Mouse (Mus musculus) adrenal gland, postnatal 14 days (tissue): Measurements from ENCODE around the gene Zfp786. TPM values are rescaled to one million over a fixed set of nuclear protein-coding genes. Genes with fewer than 3 reads are reported as not detected.

Experiments used
- DNase-seq: peaks from one replicate; pipeline ENCODE4 v3.0.0; 2021; ENCODE audit warnings: mixed read lengths
- total RNA-seq: library from RNA; stranded (reverse); gene quantifications from 2 replicates; pipeline ENCODE4 v1.2.3, GENCODE M21; 2021

Zfp786 gene
- total RNA-seq, 1 experiment from 2014 or later = 1.2 TPM

DNA sequence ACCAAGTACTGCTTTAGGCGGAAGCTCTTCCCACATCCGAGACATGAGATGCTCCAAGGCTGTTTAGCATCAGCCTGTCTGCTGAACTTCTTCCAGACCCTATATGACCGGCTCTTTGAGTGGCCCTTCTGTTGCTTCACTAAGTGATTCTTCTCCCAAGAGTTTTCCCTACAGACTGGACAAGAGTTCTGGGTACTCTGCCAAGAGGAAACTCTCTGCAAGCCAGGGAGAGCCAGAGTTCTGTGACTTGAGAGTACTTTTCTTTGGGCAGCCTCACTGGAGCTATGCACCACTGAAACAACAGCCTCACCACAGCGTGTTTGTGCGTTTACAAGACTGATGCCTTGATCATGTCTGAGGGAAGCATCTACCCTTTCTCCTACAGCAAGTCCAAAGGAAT, 9.4 kb downstream of the Zfp786 start:
- no peak for DNase-seq

DNA sequence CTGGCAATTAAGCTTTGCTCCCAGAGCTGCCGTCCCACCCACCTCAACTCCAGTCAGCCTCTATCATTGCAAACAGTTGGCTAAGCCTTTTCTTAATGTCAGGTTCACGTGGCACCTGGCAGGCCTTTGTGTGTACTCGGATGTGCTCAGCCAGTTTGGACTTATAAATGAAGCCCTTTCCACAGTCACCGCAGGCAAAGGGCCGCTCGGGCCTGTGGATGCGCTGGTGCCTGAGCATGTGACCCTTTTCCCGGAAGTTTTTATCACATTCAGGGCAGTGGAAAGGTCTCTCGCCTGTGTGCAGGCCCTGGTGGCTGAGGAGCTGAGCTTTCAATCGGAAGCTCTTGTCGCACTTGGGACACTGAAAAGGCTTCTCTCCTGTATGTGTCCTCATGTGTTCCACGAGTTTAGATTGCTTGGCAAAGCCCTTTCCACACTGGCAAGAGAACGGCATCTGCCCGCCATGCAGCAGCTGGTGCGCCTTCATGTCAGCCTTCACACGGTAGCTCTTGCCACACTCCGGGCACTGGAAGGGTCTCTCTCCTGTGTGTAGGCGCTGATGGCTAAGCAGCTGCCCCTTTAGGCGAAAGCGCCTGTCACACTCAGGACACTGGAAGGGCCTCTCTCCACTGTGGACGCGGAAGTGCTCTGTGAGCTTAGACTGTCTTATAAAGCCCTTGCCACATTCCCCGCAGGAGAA, 10.9 kb downstream of the Zfp786 start:
- DNase-seq = no peak

DNA sequence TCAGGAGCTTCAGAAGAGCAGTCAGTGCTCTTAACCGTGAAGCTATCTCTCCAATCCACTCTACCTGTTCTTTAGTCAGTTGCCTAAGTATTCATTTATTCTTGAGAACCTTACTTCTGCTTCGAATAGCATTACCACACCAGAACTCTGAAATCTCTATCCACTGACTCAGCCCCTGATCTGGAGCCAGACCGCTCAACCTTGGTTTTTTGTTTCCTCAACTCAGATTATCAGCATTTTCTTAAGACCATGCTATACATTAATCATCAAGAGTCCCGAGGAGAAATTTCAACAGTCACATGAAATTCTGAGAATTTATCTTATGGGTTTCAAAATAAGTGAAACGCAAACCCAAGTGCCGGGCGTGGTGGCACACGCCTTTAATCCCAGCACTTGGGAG, 11.9 kb downstream of the Zfp786 start:
- DNase-seq = peak; percentile 25

DNA sequence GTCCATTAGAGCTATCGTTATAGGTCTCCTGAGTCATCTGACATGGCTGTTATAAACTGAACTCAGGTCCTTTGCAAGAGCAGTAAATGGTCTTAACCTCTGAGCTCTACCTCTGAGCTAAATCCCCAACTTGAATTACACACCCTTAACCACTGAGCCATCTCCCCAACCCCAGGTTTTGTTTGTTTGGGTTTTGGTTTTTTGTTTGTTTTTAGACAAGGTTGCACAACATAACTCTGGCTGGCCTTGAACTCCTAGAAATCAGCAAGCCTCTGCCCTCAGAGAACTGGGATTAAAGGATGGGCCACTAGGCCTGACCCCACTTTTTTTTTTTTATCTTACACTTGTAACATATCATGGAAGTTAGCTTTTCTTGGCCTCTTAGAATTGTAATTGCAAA, 14.5 kb downstream of the Zfp786 start:
- no peak for DNase-seq

DNA sequence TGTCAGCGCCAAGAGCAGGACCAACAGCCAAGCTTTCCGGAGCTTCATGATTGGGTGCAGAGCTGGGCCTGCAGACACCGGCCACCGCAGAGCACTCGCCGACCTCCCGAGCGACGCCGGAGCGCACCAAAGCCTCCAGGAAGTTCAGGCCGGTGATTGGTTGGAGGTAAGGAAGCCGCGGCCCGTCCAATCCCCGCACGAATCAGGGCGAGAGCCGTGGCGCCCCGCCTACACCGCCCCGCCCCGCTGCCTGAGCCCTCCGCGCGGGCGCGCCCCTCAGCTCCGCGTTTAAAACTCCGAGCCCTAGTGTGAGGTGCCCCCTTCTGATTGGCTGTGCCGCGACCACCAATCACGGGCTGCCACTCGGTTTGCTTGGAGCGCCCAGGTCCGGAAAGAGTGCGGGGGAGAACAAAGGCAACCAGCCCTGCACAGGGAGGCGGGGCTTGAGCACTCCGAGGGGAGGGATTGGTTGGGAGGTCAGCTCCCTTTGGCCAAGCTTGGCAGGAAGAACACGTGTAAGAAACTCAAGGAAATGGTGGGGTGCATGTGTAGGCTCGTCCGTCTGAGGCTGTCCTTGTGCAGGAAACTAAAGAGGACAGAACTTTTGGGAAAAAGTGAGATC, 17.3 kb downstream of the Zfp786 start, which contains the start of gene Pdia4:
Gene Pdia4, minus strand, starts transcription at position 174 of the 622 bp plus-strand sequence.
- peak; percentile 99 for DNase-seq

DNA sequence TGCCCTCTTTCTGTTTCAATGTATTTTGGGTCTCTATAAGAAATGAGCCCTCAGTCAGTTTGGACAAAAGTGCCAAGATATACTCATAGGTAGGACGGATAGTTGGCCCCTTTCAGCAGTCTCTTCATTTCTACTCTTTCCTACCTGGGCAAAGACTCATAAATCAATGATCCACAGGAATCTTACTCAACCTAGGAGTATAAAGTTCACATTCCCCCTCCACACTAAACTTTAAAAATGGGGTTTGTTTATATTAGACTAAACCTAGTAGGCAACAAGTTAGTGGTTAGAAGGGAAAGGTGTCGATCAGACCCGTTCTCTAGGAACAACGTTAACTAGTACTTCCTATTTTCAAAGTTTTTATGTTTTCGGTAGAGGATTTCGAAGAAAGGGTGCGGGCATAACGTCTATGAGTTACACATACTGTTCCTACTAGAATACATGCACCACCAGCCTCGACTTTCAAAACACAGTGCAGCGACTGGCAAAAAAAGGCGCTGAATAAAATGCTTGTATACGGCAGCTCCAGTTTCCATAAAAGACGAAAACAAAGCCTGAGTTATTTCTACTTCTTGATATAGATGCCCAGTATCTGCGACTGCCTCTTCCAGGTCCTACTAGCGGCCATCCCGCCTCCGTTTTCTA, 18.3 kb downstream of the Zfp786 start:
- no peak for DNase-seq

DNA sequence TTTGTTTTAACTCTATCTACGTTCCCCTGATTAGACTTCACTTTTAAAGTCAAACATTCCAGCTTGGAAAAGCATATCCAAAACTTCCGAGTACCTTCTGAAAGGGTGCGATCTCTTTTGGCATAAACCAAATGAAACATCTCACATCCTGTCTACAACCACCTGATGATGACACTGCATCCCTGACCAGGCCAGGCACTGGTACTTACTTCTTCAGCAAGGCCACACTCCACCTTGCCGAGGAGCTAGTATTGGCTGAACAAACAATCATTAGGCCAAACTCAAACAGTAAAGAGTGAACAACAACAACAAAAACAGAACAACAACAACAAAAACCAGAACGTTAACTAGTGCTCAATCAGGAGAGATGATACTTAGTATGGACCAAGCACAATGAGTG, 19.3 kb downstream of the Zfp786 start:
- no peak for DNase-seq

DNA sequence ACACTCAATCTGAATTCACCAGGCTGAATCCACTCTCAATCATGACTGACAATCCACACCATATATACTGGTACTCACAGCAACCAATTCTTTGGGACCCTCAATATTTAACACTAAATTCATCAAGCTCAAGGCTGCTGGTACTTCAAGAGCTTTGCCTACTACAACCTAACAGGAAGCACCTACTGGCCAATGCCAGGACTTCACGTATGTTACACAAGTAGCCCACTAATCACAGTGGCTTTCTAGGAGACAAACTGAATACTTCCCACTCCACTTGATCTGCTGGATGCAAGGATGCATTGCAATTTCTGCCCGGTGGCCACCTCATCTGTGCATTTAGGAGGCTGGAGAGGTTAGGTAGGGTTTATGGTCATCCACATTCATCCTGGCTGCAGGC, 20.5 kb downstream of the Zfp786 start:
- no peak for DNase-seq

DNA sequence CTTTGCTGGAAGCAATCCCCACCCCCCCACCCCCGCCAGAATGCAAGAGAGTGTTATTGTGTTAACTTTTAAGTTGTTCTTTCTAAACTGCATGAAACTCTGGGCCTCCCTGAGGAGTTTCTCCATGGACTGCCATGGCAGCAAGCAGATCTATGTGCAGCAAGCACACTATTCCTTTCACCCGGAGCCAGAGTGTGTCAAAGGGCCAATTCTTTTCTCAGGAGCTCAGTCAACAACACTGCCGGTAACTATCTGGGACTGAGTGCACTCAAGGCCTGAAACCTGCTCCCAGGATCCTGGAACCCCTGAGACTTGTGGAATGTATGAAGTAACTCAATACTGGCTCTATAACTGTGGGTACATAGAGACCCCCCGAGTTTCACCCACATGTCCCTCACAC, 21.6 kb downstream of the Zfp786 start:
- DNase-seq = peak; percentile 26

DNA sequence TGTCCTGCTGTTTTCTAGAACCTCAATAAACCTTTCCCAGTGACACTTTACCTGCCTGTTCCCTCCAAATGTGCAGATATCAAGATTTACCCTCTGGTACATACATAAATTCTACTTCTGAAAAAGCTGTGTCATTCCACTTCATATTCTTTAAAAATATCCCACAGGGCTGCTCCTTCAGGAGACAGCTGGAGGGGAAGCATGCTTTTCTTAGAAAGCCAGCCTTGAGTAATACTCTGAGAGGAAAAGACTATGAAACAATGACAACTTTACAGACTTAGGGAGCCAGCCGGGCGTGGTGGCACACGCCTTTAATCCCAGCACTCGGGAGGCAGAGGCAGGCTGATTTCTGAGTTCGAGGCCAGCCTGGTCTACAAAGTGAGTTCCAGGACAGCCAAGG, 22.1 kb downstream of the Zfp786 start:
- DNase-seq = no peak

DNA sequence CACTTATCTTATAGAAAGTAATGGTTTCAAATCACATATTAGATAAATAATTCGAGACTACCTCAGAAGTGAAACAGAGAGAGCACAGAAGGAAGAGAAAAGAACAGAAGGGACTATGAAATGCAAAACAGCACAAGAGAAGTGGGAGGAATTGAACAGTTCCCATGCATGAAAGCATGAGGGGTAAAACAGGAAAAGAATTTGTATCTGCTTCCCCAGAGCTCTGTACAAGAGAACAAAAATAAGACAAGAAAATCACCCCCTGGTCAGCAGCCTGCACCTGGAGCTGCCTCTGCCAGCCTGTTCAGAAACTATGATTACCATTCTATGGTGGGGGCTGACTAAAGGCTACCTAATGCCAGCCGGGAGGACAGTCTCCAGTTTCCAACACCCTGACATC, 23.2 kb downstream of the Zfp786 start:
- DNase-seq = no peak

DNA sequence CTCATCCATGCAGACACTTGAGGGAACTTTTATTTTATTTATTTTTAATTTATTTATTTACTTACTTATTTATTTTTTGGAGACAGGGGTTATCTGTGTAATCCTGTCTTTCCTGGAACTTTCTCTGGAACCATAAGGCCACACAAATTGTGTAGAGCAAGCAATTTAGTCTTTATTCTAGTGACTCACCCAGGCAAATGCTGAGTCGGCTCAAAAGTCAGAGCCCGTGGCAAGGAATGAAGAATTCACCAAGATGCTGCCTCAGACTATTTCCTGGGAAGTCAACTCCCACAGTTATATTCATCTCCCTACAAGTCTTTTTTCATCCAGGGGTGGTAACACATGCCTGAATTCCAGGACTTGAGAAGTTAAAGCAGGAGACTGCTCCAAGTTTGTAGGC, 25.1 kb downstream of the Zfp786 start:
- DNase-seq = no peak

DNA sequence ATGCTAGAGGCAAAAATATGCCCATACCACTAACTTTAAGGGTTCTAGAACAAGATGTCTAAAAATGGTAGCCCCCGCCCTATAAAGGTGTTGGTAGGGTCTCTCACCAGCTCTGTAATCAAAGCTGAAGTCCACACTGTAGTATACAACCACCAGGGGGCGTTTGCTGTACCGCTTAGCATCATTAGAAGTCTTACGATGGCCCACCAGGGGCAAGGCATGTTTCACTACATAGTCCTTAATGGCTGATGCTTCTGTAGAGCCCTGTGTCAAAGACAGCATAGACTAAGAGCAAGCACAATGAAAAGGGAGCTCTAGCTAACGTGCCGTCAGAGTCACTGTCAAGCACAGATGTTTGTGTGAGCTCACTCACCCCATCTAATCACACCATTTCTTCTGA, 31.6 kb downstream of the Zfp786 start:
- peak; percentile 73 for DNase-seq

DNA sequence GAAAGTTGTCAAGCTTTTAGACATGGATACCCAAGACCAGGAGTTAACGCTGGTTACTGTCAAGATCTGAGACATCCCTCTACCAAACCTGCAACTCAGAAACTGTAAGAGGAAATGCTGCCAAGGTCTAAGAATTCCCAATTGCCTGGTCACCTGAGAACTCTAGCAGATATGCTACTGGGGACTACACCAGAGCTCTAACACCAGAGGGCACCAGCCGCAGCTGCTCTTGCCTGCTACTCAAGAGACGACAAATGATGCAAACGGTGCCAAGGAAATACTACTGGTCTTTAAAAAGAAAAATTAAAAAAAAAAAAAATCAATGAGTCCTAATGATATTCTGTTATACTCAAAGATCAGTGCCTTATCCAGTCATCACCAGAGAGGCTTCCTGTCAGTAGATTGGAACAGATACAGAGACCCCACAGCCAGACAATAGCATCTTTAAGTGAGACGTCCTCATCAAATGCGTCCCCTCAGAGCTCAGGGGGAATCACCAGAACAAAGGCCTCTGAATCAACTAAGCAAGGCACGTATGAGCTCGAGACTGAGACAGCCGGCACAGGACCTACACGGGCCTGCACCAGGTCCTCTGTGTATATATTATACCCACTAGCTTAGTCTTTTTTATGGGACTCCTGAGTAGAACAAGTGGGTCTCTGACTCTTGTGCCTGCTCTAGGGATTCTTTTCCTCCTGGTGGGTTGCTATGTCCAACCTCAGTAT, 36.4 kb downstream of the Zfp786 start:
- peak; percentile 53 for DNase-seq

DNA sequence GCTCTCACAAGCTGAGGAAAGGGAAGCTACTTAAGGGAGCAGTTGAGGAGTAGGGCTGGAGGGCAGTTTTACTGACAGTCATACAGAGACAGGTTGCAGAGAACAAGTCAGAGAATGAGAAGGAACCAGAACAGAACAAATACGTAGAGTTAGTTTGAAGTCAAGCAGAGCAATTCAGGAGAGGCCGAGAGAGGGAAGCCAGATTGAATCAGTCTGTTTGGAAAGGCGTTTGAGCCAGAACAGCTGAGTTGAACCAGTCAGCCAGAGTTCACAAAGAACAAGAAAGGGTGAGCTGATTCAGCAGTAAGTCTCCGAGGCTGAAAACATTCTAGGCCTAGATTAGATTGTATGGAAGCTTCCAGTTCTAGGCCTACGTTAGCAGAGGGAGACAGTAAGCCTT, 37.4 kb downstream of the Zfp786 start:
- DNase-seq = no peak

DNA sequence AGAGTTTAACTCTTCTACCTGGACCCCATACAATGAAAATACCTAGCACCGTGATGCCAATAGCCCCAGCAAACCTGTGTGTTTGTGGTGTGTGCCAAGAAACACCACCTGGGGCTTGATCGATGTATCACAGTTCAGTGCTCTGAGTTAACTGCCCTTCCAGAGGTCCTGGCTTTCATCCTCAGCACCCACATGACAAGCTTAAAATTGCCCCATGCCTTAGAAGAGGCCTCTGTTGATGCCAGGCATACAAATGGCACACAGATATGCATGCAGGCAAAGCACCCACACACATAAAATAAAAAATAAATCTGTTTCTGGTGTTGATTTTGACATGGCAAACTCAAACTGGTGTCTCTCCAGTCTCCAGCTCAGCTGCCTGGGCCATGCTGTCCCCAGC, 38.1 kb downstream of the Zfp786 start:
- DNase-seq = no peak

DNA sequence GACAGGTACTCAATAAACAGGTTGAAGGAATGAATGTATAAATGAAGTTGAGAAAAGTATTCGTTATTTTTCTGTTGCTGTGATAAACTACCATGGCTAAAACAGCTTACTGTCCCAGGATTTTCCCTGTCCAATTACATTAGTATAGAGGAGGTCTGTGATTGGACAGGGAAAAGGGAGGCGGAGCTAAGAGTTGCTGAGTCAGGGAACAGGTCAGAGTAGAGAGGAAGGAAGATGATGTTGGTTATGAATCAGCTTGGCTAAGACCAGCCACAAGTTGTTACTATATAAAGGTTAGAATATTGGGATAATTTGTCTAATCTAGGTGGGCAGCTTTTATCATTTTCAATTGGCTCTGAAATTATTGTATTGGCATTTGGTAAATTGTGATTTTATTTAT, 39.9 kb downstream of the Zfp786 start:
- peak; percentile 73 for DNase-seq

DNA sequence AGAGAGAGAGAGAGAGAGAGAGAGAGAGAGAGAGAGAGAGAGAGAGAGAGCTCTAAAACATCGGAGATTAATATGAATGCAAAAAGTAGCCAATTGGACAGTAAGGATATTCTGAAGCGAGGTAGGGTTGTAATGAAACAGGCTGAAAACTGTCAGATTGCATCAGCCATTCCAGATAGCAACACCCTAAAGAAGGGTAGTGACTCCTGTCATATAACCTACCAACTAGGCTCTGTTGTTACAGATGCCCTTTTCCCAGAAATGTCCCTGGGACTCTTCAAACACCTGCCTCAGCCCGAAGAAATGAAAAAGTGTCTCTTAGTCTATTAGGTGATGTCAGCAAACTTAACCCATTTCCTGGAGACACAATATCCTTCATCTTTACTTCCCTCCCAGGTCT, 41.8 kb downstream of the Zfp786 start:
- no peak for DNase-seq

DNA sequence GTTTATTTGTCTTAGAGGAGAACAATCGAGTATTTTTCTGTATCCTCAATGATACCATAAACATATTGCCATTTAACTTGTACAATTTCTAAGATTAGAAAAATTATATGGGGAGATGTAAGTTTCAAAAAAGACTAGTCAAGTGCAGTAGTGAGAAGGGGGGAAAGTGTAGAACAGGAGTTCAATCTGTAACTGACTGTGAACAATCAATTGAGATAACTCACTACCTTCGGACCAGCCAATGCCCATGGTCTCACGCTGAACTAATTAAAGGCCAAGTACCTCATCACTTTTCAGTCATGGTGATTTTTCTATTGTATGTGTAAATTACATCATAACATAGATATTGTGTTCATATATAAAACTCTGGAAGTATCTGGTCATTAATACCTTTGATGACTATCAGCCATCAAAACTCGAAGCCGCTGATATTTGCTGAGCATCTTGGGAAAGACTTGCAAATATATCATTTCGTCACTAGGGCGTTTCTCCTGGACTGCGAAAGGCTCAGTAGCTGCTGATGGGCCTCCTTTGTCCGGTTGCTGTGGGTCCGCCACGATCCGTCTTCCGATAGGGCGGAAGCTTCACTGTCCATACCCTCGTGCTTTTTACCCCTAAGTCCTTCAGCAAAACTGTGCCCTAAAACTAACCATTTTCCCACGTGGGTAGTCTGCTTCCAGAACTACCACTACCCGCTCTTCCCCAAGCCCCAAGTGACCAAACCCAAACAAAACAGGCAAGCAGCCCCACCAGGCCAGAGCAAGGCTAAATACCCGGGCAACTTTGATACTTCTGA, 42.5 kb downstream of the Zfp786 start:
- DNase-seq = peak; percentile 88

DNA sequence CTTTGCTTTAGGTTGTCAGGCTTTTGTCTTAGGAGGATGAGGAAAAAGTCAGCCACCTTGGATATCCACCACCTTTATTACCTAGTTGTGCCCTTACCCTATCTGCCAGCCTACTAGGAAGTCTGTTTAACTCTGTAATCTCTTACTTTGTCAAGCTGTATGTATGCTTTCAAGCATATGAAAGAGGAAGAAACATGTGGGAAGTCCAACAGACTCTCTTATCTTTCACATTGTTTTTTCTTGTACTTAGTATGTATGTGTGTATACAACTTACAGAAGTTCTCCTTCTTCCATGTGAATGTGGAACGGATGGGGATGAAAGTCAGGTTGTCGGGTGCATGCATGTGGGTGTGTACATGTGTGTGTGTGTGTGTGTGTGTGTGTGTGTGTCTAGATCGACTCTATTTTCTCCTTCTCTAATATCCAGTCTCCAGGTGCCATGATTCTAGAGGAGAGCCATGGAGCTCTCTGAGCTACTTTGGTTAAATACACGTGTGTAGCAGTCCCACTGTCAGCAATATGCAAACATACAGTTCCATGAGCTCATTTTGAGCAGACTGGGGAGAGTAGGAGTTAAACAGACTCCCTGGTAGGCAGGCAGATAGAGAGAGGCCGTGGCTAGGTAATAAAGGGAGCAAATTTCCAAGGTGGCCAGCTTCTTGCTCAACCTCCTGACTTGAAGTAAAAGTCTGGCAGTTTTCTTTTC, 45.8 kb downstream of the Zfp786 start:
- peak; percentile 28 for DNase-seq
